Mouse (Mus musculus): Measurements from ENCODE around the gene Gm9817. TPM values are rescaled to one million over a fixed set of nuclear protein-coding genes. Genes with fewer than 3 reads are reported as not detected.

Gm9817 gene
- polyA plus RNA-seq, 1 experiment from 2014 or later = not detected

DNA sequence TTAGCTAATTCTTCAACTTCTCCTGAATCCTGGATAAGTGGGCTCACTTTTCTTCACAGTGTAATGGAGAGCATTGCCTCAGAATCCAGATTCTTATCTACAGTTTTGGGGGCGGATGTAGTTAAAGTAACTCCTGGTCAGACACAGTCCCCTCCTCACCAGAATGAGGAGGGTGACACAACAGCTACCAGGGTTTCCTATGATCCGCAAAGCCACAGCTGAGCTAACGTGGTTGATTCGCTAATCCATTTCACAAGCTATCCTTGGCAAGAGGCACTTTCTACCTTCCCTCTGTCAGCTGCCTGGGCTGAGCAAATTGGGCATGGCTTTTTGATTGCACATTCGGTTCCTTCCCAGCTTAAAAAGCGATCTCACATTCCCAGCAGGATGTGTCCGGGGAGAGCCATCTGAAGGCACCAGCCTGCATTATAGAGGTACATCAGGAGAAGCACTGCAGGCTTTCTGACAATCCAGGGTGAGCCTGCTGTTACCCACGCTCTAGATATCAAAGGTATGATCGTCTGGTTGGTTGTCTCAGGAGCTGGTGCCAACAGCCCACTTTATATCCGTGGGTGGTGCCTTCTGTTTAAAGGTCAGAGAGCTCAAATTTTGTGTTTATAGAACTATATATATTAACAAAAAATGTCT, 21.2 kb downstream of the Gm9817 start:
- ATAC-seq (ENCODE audit: low FRiP score, low TSS enrichment) = no peak
- Histone ChIP-seq H3K27ac (replicated peaks; ENCODE audit: low read depth, low read length) (no peak overlapping the region), H3K4me1 (ENCODE audit: control insufficient read depth, insufficient read depth, low read length) (no peaks in the 10 kb centered on the region), H3K4me2 (ENCODE audit: low read length) (no peak overlapping the region), H3K9me3 (ENCODE audit: control insufficient read depth, low read length) (no peaks in the 10 kb centered on the region), H3K27me3 (ENCODE audit: control insufficient read depth, insufficient read depth, low read length) (no peaks in the 10 kb centered on the region), H3K36me3 (ENCODE audit: control insufficient read depth, insufficient read depth, low read length) (no peaks in the 10 kb centered on the region), H3K9ac (replicated peaks; ENCODE audit: low read length) (no peak overlapping the region), H3K4me3 (replicated peaks; ENCODE audit: low read depth, low read length) (no peak overlapping the region)
- WGBS = 76% methylated on average over 10 of the region's 10 CpGs
- no peak for DNase-seq

- no peak for DNase-seq
- 83% methylated on average over 3 of the region's 3 CpGs for WGBS
- Histone ChIP-seq H3K4me2 (ENCODE audit: low read length) (no peak overlapping the region), H3K9me3 (ENCODE audit: control insufficient read depth, low read length) (no peaks in the 10 kb centered on the region), H3K4me3 (replicated peaks; ENCODE audit: low read depth, low read length) (no peak overlapping the region), H3K4me1 (ENCODE audit: control insufficient read depth, insufficient read depth, low read length) (no peaks in the 10 kb centered on the region), H3K27me3 (ENCODE audit: control insufficient read depth, insufficient read depth, low read length) (no peaks in the 10 kb centered on the region), H3K27ac (replicated peaks; ENCODE audit: low read depth, low read length) (no peak overlapping the region), H3K9ac (replicated peaks; ENCODE audit: low read length) (no peak overlapping the region), H3K36me3 (ENCODE audit: control insufficient read depth, insufficient read depth, low read length) (no peaks in the 10 kb centered on the region)
- ATAC-seq (ENCODE audit: low FRiP score, low TSS enrichment) = no peak
Observed at GRCm38 (mm10) chr13:45106480-45106879, 28.0 kb downstream of the Gm9817 start.

DNA sequence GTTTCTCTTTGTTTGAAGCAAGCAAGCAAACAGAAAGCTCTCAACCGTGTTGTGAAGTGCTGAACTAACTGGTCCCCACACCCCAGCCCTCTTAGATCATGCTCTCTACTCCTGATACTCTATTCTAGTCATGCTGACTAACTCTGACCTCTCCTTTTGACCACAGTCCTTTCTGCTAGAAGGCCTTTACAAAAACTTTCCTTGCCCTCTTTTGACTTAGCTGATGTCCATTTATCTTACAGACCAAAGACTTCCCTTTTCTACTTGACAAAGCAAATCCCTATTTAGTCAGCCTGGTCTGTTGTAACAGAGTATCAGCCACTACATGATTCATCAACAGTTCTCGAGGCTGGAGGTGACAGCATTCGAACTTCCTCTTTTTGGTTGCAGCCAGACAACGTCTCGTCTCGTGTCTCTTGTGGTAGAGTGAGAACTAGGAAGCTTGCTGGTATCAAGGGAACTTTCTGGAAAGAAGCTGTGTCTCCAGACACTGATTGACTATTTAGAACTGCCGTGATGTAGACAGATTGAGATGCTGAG, 30.4 kb downstream of the Gm9817 start:
- DNase-seq (no peak), ATAC-seq (ENCODE audit: low FRiP score, low TSS enrichment) (no peak)
- Histone ChIP-seq H3K27me3 (ENCODE audit: control insufficient read depth, insufficient read depth, low read length) (no peaks in the 10 kb centered on the region), H3K4me1 (ENCODE audit: control insufficient read depth, insufficient read depth, low read length) (no peaks in the 10 kb centered on the region), H3K27ac (replicated peaks; ENCODE audit: low read depth, low read length) (no peak overlapping the region), H3K4me2 (ENCODE audit: low read length) (no peak overlapping the region), H3K9me3 (ENCODE audit: control insufficient read depth, low read length) (no peaks in the 10 kb centered on the region), H3K36me3 (ENCODE audit: control insufficient read depth, insufficient read depth, low read length) (no peaks in the 10 kb centered on the region), H3K4me3 (replicated peaks; ENCODE audit: low read depth, low read length) (no peak overlapping the region), H3K9ac (replicated peaks; ENCODE audit: low read length) (no peak overlapping the region)
- 38% methylated on average over 7 of the region's 7 CpGs for WGBS

DNA sequence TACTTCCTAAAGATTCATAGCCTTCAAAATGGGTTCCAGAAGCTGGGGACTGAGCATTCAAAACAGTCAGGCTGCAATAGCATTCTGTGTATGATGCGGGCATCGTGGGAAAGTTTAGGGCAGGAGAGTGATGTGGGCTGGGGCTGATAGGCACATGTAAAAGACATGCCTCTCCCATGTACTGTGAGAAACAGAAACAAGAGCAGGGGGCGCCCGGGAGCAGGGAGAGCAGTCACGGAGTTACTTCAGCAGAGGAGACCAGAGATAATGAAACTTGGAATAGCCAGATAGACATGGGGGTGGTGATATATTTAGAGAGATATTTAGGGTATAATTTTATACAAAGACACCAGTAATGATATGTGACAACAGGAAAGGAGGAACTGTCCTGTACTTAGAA, 39.9 kb downstream of the Gm9817 start:
- no peaks in the 10 kb centered on the region for H3K4me1 ChIP-seq (ENCODE audit: control insufficient read depth, insufficient read depth, low read length)
- no peak overlapping the region for H3K9ac ChIP-seq (replicated peaks; ENCODE audit: low read length)
- WGBS = 89% methylated on average over 5 of the region's 5 CpGs
- DNase-seq = no peak
- H3K4me2 ChIP-seq (ENCODE audit: low read length) = no peak overlapping the region
- no peaks in the 10 kb centered on the region for H3K27me3 ChIP-seq (ENCODE audit: control insufficient read depth, insufficient read depth, low read length)
- no peaks in the 10 kb centered on the region for H3K36me3 ChIP-seq (ENCODE audit: control insufficient read depth, insufficient read depth, low read length)
- H3K9me3 ChIP-seq (ENCODE audit: control insufficient read depth, low read length) = no peaks in the 10 kb centered on the region
- no peak overlapping the region for H3K4me3 ChIP-seq (replicated peaks; ENCODE audit: low read depth, low read length)
- no peak for ATAC-seq (ENCODE audit: low FRiP score, low TSS enrichment)
- no peak overlapping the region for H3K27ac ChIP-seq (replicated peaks; ENCODE audit: low read depth, low read length)

DNA sequence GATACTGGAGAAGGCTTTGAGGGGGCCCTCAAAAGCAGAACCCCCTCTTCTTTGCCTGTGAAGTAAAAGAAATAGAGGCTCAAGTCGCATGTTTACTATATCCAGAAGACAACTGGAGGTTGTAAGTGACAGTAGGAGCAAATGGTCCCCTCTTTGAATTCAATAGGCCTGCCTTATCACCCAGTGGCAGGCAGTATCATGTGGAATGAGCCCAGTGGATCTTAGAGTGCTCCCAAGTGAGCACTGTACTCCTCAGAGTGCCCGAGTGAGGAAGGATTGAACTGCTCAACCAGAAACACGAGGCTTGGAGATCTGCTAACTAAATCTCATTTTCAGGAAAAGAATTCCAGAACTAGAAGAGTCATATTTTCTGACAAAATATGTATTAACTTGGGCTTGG, 40.3 kb downstream of the Gm9817 start:
- no peaks in the 10 kb centered on the region for H3K27me3 ChIP-seq (ENCODE audit: control insufficient read depth, insufficient read depth, low read length)
- H3K4me1 ChIP-seq (ENCODE audit: control insufficient read depth, insufficient read depth, low read length) = no peaks in the 10 kb centered on the region
- H3K4me3 ChIP-seq (replicated peaks; ENCODE audit: low read depth, low read length) = no peak overlapping the region
- no peaks in the 10 kb centered on the region for H3K36me3 ChIP-seq (ENCODE audit: control insufficient read depth, insufficient read depth, low read length)
- WGBS = 82% methylated on average over 3 of the region's 3 CpGs
- H3K4me2 ChIP-seq (ENCODE audit: low read length) = no peak overlapping the region
- ATAC-seq (ENCODE audit: low FRiP score, low TSS enrichment) (no peak), DNase-seq (no peak)
- no peak overlapping the region for H3K27ac ChIP-seq (replicated peaks; ENCODE audit: low read depth, low read length)
- no peaks in the 10 kb centered on the region for H3K9me3 ChIP-seq (ENCODE audit: control insufficient read depth, low read length)
- no peak overlapping the region for H3K9ac ChIP-seq (replicated peaks; ENCODE audit: low read length)

Other genes with a start within 250 kb of the Gm9817 start
- 131 and 149 TPM in 2 replicates for gene Dtnbp1, start 76.5 kb upstream of the Gm9817 start, polyA plus RNA-seq (2014; fragmentation: Nextera tagmentation; extraction: Ambion mirVana)

All from midbrain, embryonic 14.5 days (tissue).